Mouse (Mus musculus) CH12.LX (cell line): Measurements from ENCODE around the gene Klf7. TPM values are rescaled to one million over a fixed set of nuclear protein-coding genes. Genes with fewer than 3 reads are reported as not detected.

Source experiments
- DNase-seq: peaks from one replicate; pipeline ENCODE4 v3.0.0-alpha.2; 2013; ENCODE audit errors: extremely low read depth
- H3K27ac ChIP-seq: 2 replicates; pipeline ENCODE4 v1.5.1; 2012; ENCODE audit warnings: low read depth, mild to moderate bottlenecking, control low read depth, moderate library complexity; ENCODE audit not compliant: insufficient read depth
- H3K27me3 ChIP-seq: replicated peaks from 2 replicates; pipeline ENCODE3; 2012; ENCODE audit warnings: inconsistent platforms
- H3K36me3 ChIP-seq, 2 experiments: replicated peaks in 1 of 2; 2 replicates each; pipeline versions ENCODE3 to v1.6.1; 2012; ENCODE audit warnings: inconsistent platforms in 1 of 2, low read length in 1 of 2, mild to moderate bottlenecking in 1 of 2, mixed read lengths in 1 of 2, moderate library complexity in 1 of 2; ENCODE audit not compliant: control insufficient read depth in 1 of 2, insufficient read depth in 1 of 2
- H3K4me1 ChIP-seq, 2 experiments: 2 replicates each; pipeline ENCODE4 v1.6.1; 2012; ENCODE audit warnings: inconsistent platforms in 1 of 2, moderate library complexity in 1 of 2; ENCODE audit not compliant: insufficient read depth in 2 of 2, control insufficient read depth in 1 of 2
- H3K4me2 ChIP-seq: 2 replicates; pipeline ENCODE4 v1.6.1; 2012; ENCODE audit warnings: low read depth, mild to moderate bottlenecking, control low read depth; ENCODE audit not compliant: poor library complexity, insufficient read depth, severe bottlenecking
- H3K4me3 ChIP-seq, 3 experiments: fragments of 150-350 bp in 1 of 3; sonication (generic) in 1 of 3; replicated peaks in 1 of 3; 2 replicates each; pipeline versions ENCODE3 to v1.5.1; 2011 to 2012; ENCODE audit warnings: low read depth in 2 of 3, low read length in 2 of 3, mild to moderate bottlenecking in 2 of 3, moderate library complexity in 2 of 3, control low read depth in 1 of 3, improper control_type of control experiment in 1 of 3, inconsistent platforms in 1 of 3, mixed read lengths in 1 of 3; ENCODE audit not compliant: poor library complexity in 1 of 3
- H3K79me2 ChIP-seq: replicated peaks from 2 replicates; pipeline ENCODE4 v1.6.1; 2012; ENCODE audit warnings: mild to moderate bottlenecking, moderate library complexity; ENCODE audit not compliant: control insufficient read depth, poor library complexity, insufficient read depth, severe bottlenecking; ENCODE audit errors: extremely low read depth
- H3K9ac ChIP-seq: 2 replicates; pipeline ENCODE4 v1.6.1; 2012; ENCODE audit warnings: low read depth, mild to moderate bottlenecking, control low read depth, moderate library complexity; ENCODE audit not compliant: insufficient read depth
- H3K9me3 ChIP-seq: replicated peaks from 2 replicates; pipeline ENCODE3; 2012; ENCODE audit warnings: low read length, inconsistent platforms, mixed read lengths
- CHD2 ChIP-seq: IDR thresholded peaks from 2 replicates; pipeline ENCODE4 v1.6.1; 2011; ENCODE audit warnings: low read length, improper control_type of control experiment
- CTCF ChIP-seq, 2 experiments: IDR thresholded peaks in 1 of 2; conservative IDR thresholded peaks in 1 of 2; 2 replicates each; pipeline ENCODE4 v1.5.1; 2011 to 2012; ENCODE audit warnings: low read depth in 2 of 2, low read length in 2 of 2, improper control_type of control experiment in 1 of 2, inconsistent platforms in 1 of 2, mild to moderate bottlenecking in 1 of 2, moderate library complexity in 1 of 2
- E2F4 ChIP-seq: IDR thresholded peaks from 2 replicates; pipeline ENCODE4 v1.6.1; 2011; ENCODE audit warnings: low read depth, low read length, improper control_type of control experiment; ENCODE audit not compliant: insufficient replicate concordance
- ELF1 ChIP-seq: IDR thresholded peaks from 2 replicates; pipeline ENCODE4 v1.6.1; 2014; ENCODE audit warnings: low read depth, mild to moderate bottlenecking, inconsistent platforms, low read length, improper control_type of control experiment
- EP300 ChIP-seq: IDR thresholded peaks from 2 replicates; pipeline ENCODE4 v1.6.1; 2011; ENCODE audit warnings: low read length, improper control_type of control experiment
- ETS1 ChIP-seq: conservative IDR thresholded peaks from 2 replicates; pipeline ENCODE4 v1.6.1; 2012; ENCODE audit warnings: low read depth, mild to moderate bottlenecking, inconsistent platforms, low read length, improper control_type of control experiment, moderate library complexity
- HCFC1 ChIP-seq: IDR thresholded peaks from 2 replicates; pipeline ENCODE4 v1.6.1; 2012; ENCODE audit warnings: low read depth, mild to moderate bottlenecking, inconsistent platforms, low read length, improper control_type of control experiment
- IRF4 ChIP-seq: IDR thresholded peaks from 2 replicates; pipeline ENCODE4 v1.6.1; 2014; ENCODE audit warnings: low read depth, mild to moderate bottlenecking, inconsistent platforms, low read length, improper control_type of control experiment
- KAT2A ChIP-seq: IDR thresholded peaks from 2 replicates; pipeline ENCODE4 v1.6.1; 2012; ENCODE audit warnings: low read length, improper control_type of control experiment, inconsistent platforms; ENCODE audit not compliant: insufficient replicate concordance
- MAFK ChIP-seq: IDR thresholded peaks from 2 replicates; pipeline ENCODE4 v1.6.1; 2011; ENCODE audit warnings: low read length, improper control_type of control experiment; ENCODE audit not compliant: insufficient replicate concordance
- MEF2A ChIP-seq: IDR thresholded peaks from 2 replicates; pipeline ENCODE4 v1.6.1; 2014; ENCODE audit warnings: low read depth, mild to moderate bottlenecking, inconsistent platforms, low read length, improper control_type of control experiment, borderline replicate concordance
- MXI1 ChIP-seq: IDR thresholded peaks from 2 replicates; pipeline ENCODE4 v1.6.1; 2011; ENCODE audit warnings: mild to moderate bottlenecking, low read depth, low read length, improper control_type of control experiment
- NRF1 ChIP-seq: IDR thresholded peaks from 2 replicates; pipeline ENCODE4 v1.6.1; 2014; ENCODE audit warnings: low read depth, mild to moderate bottlenecking, inconsistent platforms, low read length, improper control_type of control experiment, moderate library complexity
- RAD21 ChIP-seq: IDR thresholded peaks from 2 replicates; pipeline ENCODE4 v1.6.1; 2011; ENCODE audit warnings: low read depth, mild to moderate bottlenecking, low read length, improper control_type of control experiment, moderate library complexity
- RCOR1 ChIP-seq: conservative IDR thresholded peaks from 2 replicates; pipeline ENCODE4 v1.6.1; 2012; ENCODE audit warnings: low read depth, mild to moderate bottlenecking, inconsistent platforms, low read length, improper control_type of control experiment
- SMC3 ChIP-seq: IDR thresholded peaks from 2 replicates; pipeline ENCODE4 v1.6.1; 2011; ENCODE audit warnings: low read depth, low read length, improper control_type of control experiment
- UBTF ChIP-seq: IDR thresholded peaks from 2 replicates; pipeline ENCODE4 v1.6.1; 2012; ENCODE audit warnings: low read depth, mild to moderate bottlenecking, inconsistent platforms, low read length, improper control_type of control experiment, moderate library complexity
- USF1 ChIP-seq: IDR thresholded peaks from 2 replicates; pipeline ENCODE4 v1.6.1; 2014; ENCODE audit warnings: low read depth, mild to moderate bottlenecking, inconsistent platforms, low read length, improper control_type of control experiment
- USF2 ChIP-seq: conservative IDR thresholded peaks from 2 replicates; pipeline ENCODE4 v1.6.1; 2011; ENCODE audit warnings: low read depth, low read length, improper control_type of control experiment
- ZKSCAN1 ChIP-seq: IDR thresholded peaks from 2 replicates; pipeline ENCODE4 v1.6.1; 2012; ENCODE audit warnings: low read depth, inconsistent platforms, low read length, improper control_type of control experiment, borderline replicate concordance
- ZNF384 ChIP-seq: IDR thresholded peaks from 2 replicates; pipeline ENCODE4 v1.6.1; 2012; ENCODE audit warnings: low read depth, low read length, improper control_type of control experiment, inconsistent platforms
- dilution Hi-C: fragments of 300-500 bp; cut with MboI; formaldehyde crosslinking; loops from 2 replicates; pipeline ENCODE4 v1.14.3; 2020; ENCODE audit warnings: low sequenced_read_pairs; ENCODE audit not compliant: extremely low pct_unique_long_range_greater_than_20kb, extremely low pct_ligation_motif_present
- in situ Hi-C: fragments of 300-500 bp; cut with MboI; formaldehyde crosslinking; loops from 3 replicates; pipeline ENCODE4 v1.14.3; 2019; ENCODE audit warnings: low sequenced_read_pairs, low pct_ligation_motif_present, low pct_unique_long_range_greater_than_20kb, mixed read lengths
- polyA plus RNA-seq: library from polyadenylated mRNA; unstranded; fragments of >175 nt; gene quantifications from 2 replicates; pipeline ENCODE4 v1.2.1, GENCODE M21; 2012; ENCODE audit warnings: low read depth; ENCODE audit not compliant: insufficient read length
- total RNA-seq, 2 experiments: library from RNA; depleted of rRNA; stranded (reverse); fragments of 300-350 nt in 1 of 2; fragments of >200 nt in 1 of 2; gene quantifications; 2 replicates each; pipeline ENCODE4 v1.2.3; 2012 to 2014

The Klf7 gene
- total and polyA plus RNA-seq, 3 experiments, result 4.3 to 6.5 (median 6.2) TPM

- Histone ChIP-seq H3K9me3 (peaks cover 4% of the 10 kb centered on the region), H3K27me3 (no peaks in the 10 kb centered on the region), H3K9ac (no peak overlapping the region), H3K36me3 (peaks cover 5 to 61% of the 10 kb centered on the region in 2 experiments), H3K4me3 (no peak overlapping the region), H3K4me2 (no peak overlapping the region), H3K4me1 (peaks cover 0 to 17% of the 10 kb centered on the region in 2 experiments; a peak in 1 of 4 replicates), H3K27ac (no peak overlapping the region), H3K79me2 (no peaks in the 10 kb centered on the region; the same call in 1 of the 2 replicates)
- DNase-seq, result no peak
- dilution Hi-C loops (no loop called here), in situ Hi-C loops (no loop called here)
- TF ChIP-seq E2F4, result no peak
- no peak for TF ChIP-seq ETS1
- TF ChIP-seq MAFK, result no peak
- no peak for TF ChIP-seq HCFC1
- TF ChIP-seq CTCF (conservative IDR thresholded peaks at IDR 0.05 in 1 of 2, IDR thresholded peaks at IDR 0.05 in 1 of 2; ENCODE audit: low read depth in 2 of 2, low read length in 2 of 2), result no peak
- TF ChIP-seq IRF4, result no peak
- TF ChIP-seq CHD2, result no peak
- no peak for TF ChIP-seq USF1
- TF ChIP-seq MEF2A, result no peak
- TF ChIP-seq USF2, result no peak
- TF ChIP-seq ZNF384, result no peak
- TF ChIP-seq ZKSCAN1, result no peak
- no peak for TF ChIP-seq MXI1
- TF ChIP-seq EP300, result no peak
- TF ChIP-seq RAD21, result no peak
- TF ChIP-seq SMC3, result no peak
- no peak for TF ChIP-seq UBTF
- TF ChIP-seq RCOR1, result no peak
These were observed 60.6 kb downstream of the Klf7 start for GRCm38 (mm10) chr1:64061488-64061887.

- in situ Hi-C loops, result no loop called here
- Histone ChIP-seq H3K9ac (no peak overlapping the region), H3K4me3 (no peak overlapping the region), H3K79me2 (no peaks in the 10 kb centered on the region; the same call in 1 of the 2 replicates), H3K36me3 (peaks cover 5 to 63% of the 10 kb centered on the region in 2 experiments), H3K4me2 (no peak overlapping the region), H3K4me1 (peaks cover 0 to 18% of the 10 kb centered on the region in 2 experiments; a peak in 1 of 4 replicates), H3K9me3 (peaks cover 4% of the 10 kb centered on the region), H3K27me3 (no peaks in the 10 kb centered on the region), H3K27ac (no peak overlapping the region)
- DNase-seq, result no peak
- dilution Hi-C loops, result no loop called here
- TF ChIP-seq ETS1 (no peak), ZNF384 (no peak), ELF1 (no peak), KAT2A (no peak), NRF1 (no peak), IRF4 (no peak)
These were observed 61.2 kb downstream of the Klf7 start for GRCm38 (mm10) chr1:64060699-64061454.
